Mouse (Mus musculus) gonadal fat pad, adult 2 months (tissue): ENCODE data around the gene Tmprss6. TPM values are rescaled to one million over a fixed set of nuclear protein-coding genes. Genes with fewer than 3 reads are reported as not detected.

ENCODE experiments used
- DNase-seq: peaks from one replicate; pipeline ENCODE4 v3.0.0-alpha.2; 2012; ENCODE audit warnings: low read depth
- polyA plus RNA-seq: library from polyadenylated mRNA; depleted of rRNA; stranded (reverse); fragments of >200 nt; gene quantifications from 2 replicates; pipeline ENCODE4 v1.2.3, GENCODE M21; 2012

Gene Tmprss6
- polyA plus RNA-seq, 1 experiment: 0.61 TPM

GRCm38 (mm10) chr15:78482518-78482917 lies 14.1 kb upstream of the Tmprss6 start:
- DNase-seq: no peak

DNA sequence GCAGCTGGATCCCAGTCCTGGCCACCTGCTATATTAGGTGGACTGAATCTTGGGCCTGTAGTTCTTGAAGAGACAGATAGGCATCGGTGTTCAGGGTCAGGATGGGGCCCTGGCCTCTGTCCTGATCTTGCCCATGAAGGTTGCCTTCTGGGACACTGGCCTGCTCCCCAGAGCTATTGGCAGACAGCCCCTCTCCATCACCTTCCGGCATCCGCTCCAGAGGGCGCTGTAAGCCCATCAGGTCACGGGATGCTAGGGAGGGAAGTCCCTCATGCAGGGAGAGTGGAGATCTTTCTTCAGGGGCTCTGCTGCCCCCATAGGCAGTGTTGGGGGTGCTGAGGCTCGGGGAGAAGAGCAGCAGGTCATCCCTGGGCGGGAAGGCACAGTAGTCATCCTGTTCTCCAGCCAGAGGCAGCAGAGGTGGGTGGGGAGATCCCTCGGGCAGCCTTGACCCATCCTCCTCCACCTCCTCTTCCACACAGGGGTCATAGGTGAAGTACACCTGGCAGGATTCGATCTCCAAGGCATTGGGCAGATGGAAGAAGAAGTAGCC lies 13.1 kb upstream of the Tmprss6 start:
- no peak for DNase-seq

DNA sequence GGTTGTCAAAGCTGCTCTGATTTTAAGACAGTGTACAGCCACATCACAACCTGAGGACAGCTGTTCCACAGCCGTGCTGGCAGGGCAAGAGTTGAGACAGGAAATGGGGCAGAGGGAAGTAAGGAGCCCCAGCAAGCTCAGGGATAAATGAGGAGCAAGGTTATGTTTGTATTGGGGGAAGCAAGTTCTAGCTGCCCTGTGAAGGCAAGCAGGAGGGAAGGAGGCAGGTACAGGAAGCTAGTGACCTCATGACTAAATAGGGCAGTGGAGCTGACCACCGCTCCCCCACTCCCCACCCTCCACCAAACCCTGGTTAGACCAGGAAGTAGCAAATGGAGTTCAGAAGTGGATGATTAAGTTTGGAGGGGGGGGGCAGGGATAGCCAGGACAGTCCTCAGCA lies 12.6 kb upstream of the Tmprss6 start:
- DNase-seq: no peak

- DNase-seq: no peak
These were observed 11.7 kb upstream of the Tmprss6 start for GRCm38 (mm10) chr15:78480111-78480510.

DNA sequence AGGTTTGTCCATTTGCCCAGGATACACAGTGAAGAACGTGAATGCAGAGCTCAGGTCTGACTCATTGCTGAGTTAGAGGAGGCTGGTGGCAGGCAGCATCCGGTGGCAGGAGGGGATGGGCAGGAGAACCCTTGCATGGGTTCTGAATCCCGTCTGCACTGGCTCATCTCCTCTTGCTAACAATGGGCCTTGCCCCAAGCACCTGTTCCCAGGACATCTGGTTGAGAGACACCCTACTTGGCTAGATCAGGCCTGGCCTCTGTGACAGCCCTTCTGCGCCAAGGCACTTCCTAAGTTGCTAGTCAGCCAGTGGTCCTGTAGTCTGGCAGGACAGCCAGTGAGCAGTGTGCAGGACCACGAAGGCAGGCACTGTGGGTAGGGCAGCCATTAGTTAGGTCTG lies 11.0 kb upstream of the Tmprss6 start:
- no peak for DNase-seq

DNA sequence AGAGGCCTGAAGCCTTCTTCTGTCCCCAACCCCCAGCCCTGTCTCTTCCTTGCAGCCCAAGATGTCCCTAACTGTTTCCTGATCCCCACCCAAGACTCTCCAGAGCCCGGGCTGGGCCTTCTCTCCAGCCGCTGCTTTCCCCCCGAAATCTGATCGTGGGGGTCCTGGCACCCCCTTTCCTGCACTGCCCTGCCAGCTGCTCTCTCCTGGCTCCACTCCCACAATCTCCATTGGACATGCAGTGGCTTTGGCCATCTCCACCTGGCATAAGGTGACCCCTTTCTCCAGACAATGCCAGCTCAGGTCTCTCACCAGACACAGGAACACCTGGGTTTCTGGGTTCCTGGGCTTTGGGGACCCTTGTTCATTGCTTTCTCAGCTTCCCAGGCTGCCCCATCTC lies 9.6 kb upstream of the Tmprss6 start:
- DNase-seq: no peak

DNA sequence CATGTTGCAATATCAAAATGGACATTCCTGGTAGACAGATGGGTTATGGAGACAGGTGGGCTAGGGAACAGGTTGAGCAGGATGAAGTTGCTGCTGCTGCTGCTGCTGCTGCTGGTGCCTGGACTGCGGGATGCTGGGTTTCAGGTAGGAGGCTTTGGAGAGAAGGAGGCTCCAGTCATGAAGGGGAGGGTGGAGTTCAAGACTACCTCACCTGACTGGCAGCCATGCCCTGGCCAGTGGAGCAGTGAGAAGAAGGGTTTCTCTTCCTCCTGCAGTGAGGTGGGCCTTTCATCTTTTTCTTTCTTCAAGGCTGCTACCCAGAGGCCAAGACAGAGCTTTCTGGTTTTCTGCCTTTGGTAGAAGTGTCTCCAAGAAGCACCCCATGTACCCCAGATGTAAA lies 8.4 kb upstream of the Tmprss6 start:
- DNase-seq: no peak

GRCm38 (mm10) chr15:78475604-78476031 lies 7.2 kb upstream of the Tmprss6 start:
- no peak for DNase-seq

DNA sequence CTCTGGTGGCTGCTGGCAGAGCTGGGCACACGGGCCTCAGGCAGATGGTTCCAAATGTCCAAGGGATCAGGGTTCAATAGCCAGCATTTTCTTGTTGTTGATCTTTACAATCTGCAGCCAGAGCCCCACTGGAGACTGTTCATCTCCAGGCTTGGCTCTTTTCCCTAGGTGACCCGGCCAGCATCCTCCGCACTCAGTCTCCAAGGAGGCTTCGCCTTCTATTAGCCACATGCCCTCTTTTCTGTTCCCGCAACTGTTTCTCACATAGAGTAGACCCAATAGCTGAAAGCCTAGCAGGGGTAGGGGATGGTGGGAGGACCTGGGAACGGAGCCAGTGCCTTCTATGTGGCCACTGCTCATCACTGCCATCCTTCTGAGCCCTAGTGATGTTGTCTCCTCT lies 5.0 kb upstream of the Tmprss6 start:
- DNase-seq: no peak

GRCm38 (mm10) chr15:78471902-78472301 lies 3.5 kb upstream of the Tmprss6 start:
- no peak for DNase-seq

GRCm38 (mm10) chr15:78470495-78471276 lies 2.3 kb upstream of the Tmprss6 start:
- peak; percentile 13 for DNase-seq

DNA sequence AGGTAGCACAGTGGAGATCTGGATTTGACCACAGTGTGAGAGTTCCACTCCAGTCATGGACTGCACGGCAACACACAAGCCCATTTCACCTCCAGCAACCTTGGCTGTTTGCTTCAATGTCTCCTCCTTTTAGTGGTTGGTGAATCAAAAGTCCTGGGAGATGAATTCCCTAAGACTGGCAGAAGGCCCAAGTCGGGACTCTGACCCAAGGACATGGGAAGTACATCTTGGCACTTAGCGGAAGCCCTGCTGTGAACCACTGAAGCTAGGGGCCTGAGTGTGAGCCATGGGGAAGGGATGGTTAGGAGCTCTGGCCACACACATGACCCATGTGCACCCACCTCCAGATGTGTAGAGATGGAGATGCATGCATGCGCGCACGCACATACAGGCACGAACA lies 864 bp downstream of the Tmprss6 start:
- DNase-seq: no peak

DNA sequence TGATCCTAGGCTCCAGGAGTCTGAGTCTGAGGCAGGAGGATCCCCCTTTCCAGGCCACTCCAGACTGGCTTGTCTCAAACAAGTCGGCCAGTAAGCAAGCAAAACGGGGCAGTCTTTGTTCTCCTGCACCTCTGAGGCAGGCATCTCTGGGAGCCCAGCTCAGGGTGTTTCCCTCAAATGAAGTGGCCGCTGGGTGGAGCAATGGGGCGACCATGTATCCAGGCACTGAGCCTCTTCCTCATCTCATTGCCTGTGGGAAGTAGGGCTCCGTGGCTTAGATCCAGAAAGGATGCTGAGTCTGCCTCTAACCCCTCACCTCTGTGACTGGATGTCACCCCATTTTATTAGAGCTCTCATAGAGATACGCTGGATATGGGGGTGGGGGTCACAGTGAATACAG lies 1.6 kb downstream of the Tmprss6 start:
- no peak for DNase-seq

- DNase-seq: no peak
These were observed 5.5 kb downstream of the Tmprss6 start for GRCm38 (mm10) chr15:78462981-78463380.

DNA sequence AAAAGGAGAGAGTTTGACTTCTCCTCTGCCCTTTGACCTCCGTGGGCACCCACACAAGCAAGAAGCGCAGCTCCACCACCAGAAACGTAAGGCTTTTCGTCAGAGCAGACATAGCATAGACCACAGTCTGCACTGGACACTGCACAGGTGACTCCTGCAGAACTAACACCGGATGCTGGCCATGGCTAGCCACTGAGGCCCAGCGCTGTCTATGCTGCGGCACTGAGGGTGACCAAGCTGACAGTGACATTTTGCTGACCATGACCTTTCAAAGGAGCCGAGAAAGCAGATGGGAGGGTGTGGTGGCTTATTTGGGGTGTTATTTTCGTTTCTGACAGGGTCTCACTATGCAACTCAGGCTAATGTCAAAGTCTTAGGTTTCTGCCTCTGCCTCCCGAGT lies 11.2 kb downstream of the Tmprss6 start:
- DNase-seq: no peak

DNA sequence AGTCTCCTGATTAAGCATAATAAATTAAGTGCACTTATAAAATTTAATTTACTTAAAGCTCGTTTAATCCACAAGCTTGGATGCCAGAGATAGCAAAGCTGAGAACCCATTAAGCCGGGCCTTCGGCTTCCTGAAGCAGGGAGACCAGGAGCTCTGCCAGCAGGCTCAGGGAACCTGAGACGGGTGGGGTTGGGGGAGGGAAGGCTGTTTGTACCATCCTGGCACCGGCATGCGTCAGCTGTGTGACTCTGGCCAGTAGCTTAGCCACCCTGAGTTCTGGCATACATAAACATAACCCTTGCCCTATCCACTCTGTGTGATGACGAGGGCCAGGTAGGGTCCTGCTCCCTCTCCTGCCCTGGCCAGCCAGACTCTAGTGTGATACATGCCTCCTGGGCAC lies 12.4 kb downstream of the Tmprss6 start:
- no peak for DNase-seq

- DNase-seq: no peak
These were observed 13.3 kb downstream of the Tmprss6 start for GRCm38 (mm10) chr15:78455168-78455567.

- DNase-seq: no peak
These were observed 15.5 kb downstream of the Tmprss6 start for GRCm38 (mm10) chr15:78452929-78453328.

- DNase-seq: no peak
These were observed 17.2 kb downstream of the Tmprss6 start for GRCm38 (mm10) chr15:78451201-78451600.

- no peak for DNase-seq
These were observed 18.0 kb downstream of the Tmprss6 start for GRCm38 (mm10) chr15:78450419-78450768.

GRCm38 (mm10) chr15:78449694-78450418 lies 18.6 kb downstream of the Tmprss6 start:
- DNase-seq: no peak

GRCm38 (mm10) chr15:78449131-78449530 lies 19.3 kb downstream of the Tmprss6 start:
- DNase-seq: no peak
